Mouse (Mus musculus) spleen, adult 2 months (tissue): ENCODE measurements around the gene Engase.

ENCODE experiments used
- CTCF ChIP-seq: fragments of 200-500 bp; IDR thresholded peaks from 2 replicates; pipeline ENCODE4 v1.5.1; 2011; ENCODE audit warnings: mild to moderate bottlenecking, inconsistent platforms; ENCODE audit not compliant: insufficient read depth, insufficient read length, insufficient replicate concordance; ENCODE audit errors: extremely low read depth
- POLR2A ChIP-seq: fragments of 200-500 bp; IDR thresholded peaks from 2 replicates; pipeline ENCODE4 v1.6.1; 2011; ENCODE audit warnings: low read depth, low read length, inconsistent platforms

DNA sequence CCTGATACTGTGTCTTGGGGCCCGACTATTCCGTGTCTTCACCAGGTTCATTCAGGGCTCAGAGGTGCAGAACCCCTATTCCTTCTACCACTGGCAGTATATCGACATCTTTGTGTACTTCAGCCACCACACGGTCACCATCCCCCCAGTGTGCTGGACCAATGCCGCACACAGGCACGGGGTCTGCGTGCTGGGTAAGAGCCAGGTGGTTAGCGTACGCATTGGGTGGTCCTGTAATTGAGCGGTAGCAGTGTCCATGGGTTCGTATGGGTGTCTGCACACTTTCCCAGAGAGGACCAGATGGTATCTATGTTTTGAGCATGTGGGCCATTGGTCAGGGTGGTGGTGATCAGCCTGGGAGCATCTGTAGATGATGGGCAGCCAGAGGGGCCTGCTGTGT, 4.6 kb downstream of the Engase start:
- TF ChIP-seq POLR2A: no peak
- no peak for TF ChIP-seq CTCF
